Mouse (Mus musculus): ENCODE data around the gene Stx1a. TPM values are rescaled to one million over a fixed set of nuclear protein-coding genes. Genes with fewer than 3 reads are reported as not detected.

Stx1a gene
- polyA plus RNA-seq, 1 experiment: 23.7 TPM

DNA sequence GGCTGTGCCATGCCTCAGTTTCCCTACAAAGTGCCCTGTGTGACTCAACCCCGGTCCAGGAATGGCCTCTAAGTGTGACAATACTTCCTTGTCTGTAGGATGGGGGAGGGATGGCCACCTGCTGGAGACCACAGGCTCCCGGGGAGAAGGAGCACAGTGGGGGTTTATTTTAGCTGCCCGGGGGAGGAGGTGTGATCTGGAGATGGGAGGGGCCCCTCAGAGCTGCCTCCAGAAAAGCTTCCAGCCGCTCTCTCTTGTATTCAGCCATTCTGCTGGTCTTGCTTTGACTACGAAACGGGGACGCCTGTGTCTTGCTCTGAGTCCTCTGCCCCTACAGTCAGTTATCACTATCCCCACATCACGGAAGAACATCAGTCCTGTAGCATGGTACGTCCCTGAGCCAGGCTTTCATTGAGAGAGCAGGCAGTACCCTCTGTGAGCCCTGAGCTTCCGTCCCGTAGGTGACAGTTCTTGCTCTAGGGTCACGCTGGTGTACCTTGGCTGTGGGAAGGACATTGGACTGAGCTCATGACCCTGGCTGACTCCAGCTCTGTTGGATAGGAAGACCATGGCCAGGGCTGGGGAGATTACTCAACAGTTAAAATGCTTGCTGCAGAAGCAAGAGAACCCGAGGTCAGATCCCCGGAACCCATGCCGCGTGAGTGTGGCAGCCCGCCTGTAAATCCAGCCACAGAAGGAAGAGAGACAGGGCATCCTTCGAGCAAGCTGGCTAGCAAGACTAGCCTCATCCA, 12.5 kb downstream of the Stx1a start:
- 78% methylated on average over 18 of the region's 18 CpGs for WGBS
- no peaks in the 10 kb centered on the region for H3K27me3 ChIP-seq (ENCODE audit: control insufficient read depth, insufficient read depth, low read length)

DNA sequence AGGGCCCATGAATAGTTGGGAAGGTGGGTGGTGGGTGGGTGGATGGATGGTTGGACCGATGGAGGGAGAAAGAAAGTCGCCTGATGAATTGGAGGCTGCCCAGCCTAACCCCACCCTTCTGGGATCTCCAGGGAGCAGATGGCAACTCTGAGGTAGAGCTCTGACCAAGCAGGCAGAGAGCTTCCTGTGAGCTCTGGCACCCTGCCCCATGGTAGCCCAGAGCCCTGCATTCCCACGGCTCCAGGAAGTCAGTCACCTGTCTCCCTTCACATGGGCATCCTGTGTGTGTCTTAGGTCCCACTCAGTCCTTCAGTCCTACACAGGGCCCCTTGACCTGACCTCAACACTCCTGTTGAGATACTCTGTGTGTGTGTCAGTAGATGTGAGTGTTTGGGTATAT, 14.7 kb downstream of the Stx1a start:
- Histone ChIP-seq H3K4me3 (ENCODE audit: control insufficient read depth, insufficient read depth, low read length) (no peak overlapping the region), H3K36me3 (ENCODE audit: control insufficient read depth, insufficient read depth, low read length) (no peaks in the 10 kb centered on the region), H3K27me3 (ENCODE audit: control insufficient read depth, insufficient read depth, low read length) (no peaks in the 10 kb centered on the region), H3K4me1 (replicated peaks; ENCODE audit: control insufficient read depth, insufficient read depth, low read length) (no peaks in the 10 kb centered on the region), H3K27ac (ENCODE audit: control insufficient read depth, insufficient read depth, low read length) (no peak overlapping the region)
- DNase-seq: no peak
- WGBS: 43% methylated on average over 3 of the region's 3 CpGs
- no peak for TF ChIP-seq POLR2A (IDR thresholded peaks at IDR 0.05; ENCODE audit: control insufficient read depth, extremely low read depth, insufficient read depth, low read length, poor library complexity)
- TF ChIP-seq CTCF (IDR thresholded peaks at IDR 0.05; ENCODE audit: borderline replicate concordance, control insufficient read depth, extremely low read depth, insufficient read depth, low read length, poor library complexity): no peak

More for the DNA sequence above, 12.5 kb downstream of the Stx1a start:
- no peak for DNase-seq
- Histone ChIP-seq H3K36me3 (ENCODE audit: control insufficient read depth, insufficient read depth, low read length) (no peaks in the 10 kb centered on the region), H3K4me1 (replicated peaks; ENCODE audit: control insufficient read depth, insufficient read depth, low read length) (no peaks in the 10 kb centered on the region), H3K27ac (ENCODE audit: control insufficient read depth, insufficient read depth, low read length) (no peak overlapping the region), H3K4me3 (ENCODE audit: control insufficient read depth, insufficient read depth, low read length) (no peak overlapping the region)
- no peak for TF ChIP-seq CTCF (IDR thresholded peaks at IDR 0.05; ENCODE audit: borderline replicate concordance, control insufficient read depth, extremely low read depth, insufficient read depth, low read length, poor library complexity)
- no peak for TF ChIP-seq POLR2A (IDR thresholded peaks at IDR 0.05; ENCODE audit: control insufficient read depth, extremely low read depth, insufficient read depth, low read length, poor library complexity)

DNA sequence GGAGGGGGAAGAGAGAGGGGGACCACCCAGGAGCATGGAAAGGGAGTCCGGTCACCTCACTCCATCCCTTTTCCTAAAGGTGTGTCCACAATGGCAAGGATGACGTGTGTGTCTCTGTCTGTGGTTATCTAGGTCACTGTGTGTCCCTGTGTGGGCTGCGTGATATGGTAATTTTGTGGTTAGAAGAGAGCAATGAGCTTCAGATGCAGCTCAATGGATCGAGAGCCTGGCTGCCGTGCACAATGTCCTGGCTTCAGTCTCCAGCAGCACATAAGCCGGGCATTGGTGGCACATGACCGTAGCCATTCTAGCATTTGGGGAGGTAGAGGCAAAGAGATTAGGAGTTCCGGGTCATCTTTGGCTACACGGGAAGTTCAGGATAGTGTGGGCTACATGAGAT, 16.3 kb downstream of the Stx1a start:
- Histone ChIP-seq H3K27ac (ENCODE audit: control insufficient read depth, insufficient read depth, low read length) (no peak overlapping the region), H3K4me3 (ENCODE audit: control insufficient read depth, insufficient read depth, low read length) (no peak overlapping the region), H3K4me1 (replicated peaks; ENCODE audit: control insufficient read depth, insufficient read depth, low read length) (no peaks in the 10 kb centered on the region), H3K27me3 (ENCODE audit: control insufficient read depth, insufficient read depth, low read length) (no peaks in the 10 kb centered on the region), H3K36me3 (ENCODE audit: control insufficient read depth, insufficient read depth, low read length) (no peaks in the 10 kb centered on the region)
- no peak for DNase-seq
- TF ChIP-seq CTCF (IDR thresholded peaks at IDR 0.05; ENCODE audit: borderline replicate concordance, control insufficient read depth, extremely low read depth, insufficient read depth, low read length, poor library complexity): no peak
- TF ChIP-seq POLR2A (IDR thresholded peaks at IDR 0.05; ENCODE audit: control insufficient read depth, extremely low read depth, insufficient read depth, low read length, poor library complexity): no peak
- WGBS: 55% methylated on average over 9 of the region's 9 CpGs

- H3K4me3 ChIP-seq (ENCODE audit: control insufficient read depth, insufficient read depth, low read length): no peak overlapping the region
- no peaks in the 10 kb centered on the region for H3K4me1 ChIP-seq (replicated peaks; ENCODE audit: control insufficient read depth, insufficient read depth, low read length)
- DNase-seq: no peak
- WGBS: 23% methylated on average over 6 of the region's 6 CpGs
- no peaks in the 10 kb centered on the region for H3K36me3 ChIP-seq (ENCODE audit: control insufficient read depth, insufficient read depth, low read length)
- no peaks in the 10 kb centered on the region for H3K27me3 ChIP-seq (ENCODE audit: control insufficient read depth, insufficient read depth, low read length)
- no peak overlapping the region for H3K27ac ChIP-seq (ENCODE audit: control insufficient read depth, insufficient read depth, low read length)
- TF ChIP-seq CTCF (IDR thresholded peaks at IDR 0.05; ENCODE audit: borderline replicate concordance, control insufficient read depth, extremely low read depth, insufficient read depth, low read length, poor library complexity) (no peak), POLR2A (IDR thresholded peaks at IDR 0.05; ENCODE audit: control insufficient read depth, extremely low read depth, insufficient read depth, low read length, poor library complexity) (no peak)
Observed at GRCm38 (mm10) chr5:135040059-135040458, 16.8 kb downstream of the Stx1a start.

DNA sequence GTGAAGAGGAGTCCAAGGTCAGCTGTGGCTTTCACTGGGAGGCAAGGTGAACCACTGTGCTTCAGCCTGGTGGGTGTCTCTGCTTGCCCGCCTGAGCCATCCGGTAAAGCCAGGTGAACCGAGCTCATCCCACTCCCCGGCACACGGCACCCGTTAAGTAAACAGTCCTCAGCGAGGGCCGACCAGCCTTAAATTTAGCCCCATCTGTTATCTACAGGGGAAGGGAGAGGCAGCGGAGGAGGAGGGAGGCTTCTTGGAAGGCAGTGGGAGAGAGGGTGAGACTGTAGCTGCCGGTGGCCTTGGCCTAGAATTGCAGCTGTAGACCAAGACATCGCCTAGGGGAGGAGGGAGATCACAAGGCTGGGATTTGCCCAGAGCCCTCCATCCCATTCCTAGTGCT, 17.5 kb downstream of the Stx1a start:
- no peaks in the 10 kb centered on the region for H3K4me1 ChIP-seq (replicated peaks; ENCODE audit: control insufficient read depth, insufficient read depth, low read length)
- no peak overlapping the region for H3K27ac ChIP-seq (ENCODE audit: control insufficient read depth, insufficient read depth, low read length)
- H3K36me3 ChIP-seq (ENCODE audit: control insufficient read depth, insufficient read depth, low read length): no peaks in the 10 kb centered on the region
- H3K4me3 ChIP-seq (ENCODE audit: control insufficient read depth, insufficient read depth, low read length): no peak overlapping the region
- 94% methylated on average over 11 of the region's 11 CpGs for WGBS
- no peaks in the 10 kb centered on the region for H3K27me3 ChIP-seq (ENCODE audit: control insufficient read depth, insufficient read depth, low read length)
- no peak for DNase-seq
- no peak for TF ChIP-seq POLR2A (IDR thresholded peaks at IDR 0.05; ENCODE audit: control insufficient read depth, extremely low read depth, insufficient read depth, low read length, poor library complexity)
- no peak for TF ChIP-seq CTCF (IDR thresholded peaks at IDR 0.05; ENCODE audit: borderline replicate concordance, control insufficient read depth, extremely low read depth, insufficient read depth, low read length, poor library complexity)

DNA sequence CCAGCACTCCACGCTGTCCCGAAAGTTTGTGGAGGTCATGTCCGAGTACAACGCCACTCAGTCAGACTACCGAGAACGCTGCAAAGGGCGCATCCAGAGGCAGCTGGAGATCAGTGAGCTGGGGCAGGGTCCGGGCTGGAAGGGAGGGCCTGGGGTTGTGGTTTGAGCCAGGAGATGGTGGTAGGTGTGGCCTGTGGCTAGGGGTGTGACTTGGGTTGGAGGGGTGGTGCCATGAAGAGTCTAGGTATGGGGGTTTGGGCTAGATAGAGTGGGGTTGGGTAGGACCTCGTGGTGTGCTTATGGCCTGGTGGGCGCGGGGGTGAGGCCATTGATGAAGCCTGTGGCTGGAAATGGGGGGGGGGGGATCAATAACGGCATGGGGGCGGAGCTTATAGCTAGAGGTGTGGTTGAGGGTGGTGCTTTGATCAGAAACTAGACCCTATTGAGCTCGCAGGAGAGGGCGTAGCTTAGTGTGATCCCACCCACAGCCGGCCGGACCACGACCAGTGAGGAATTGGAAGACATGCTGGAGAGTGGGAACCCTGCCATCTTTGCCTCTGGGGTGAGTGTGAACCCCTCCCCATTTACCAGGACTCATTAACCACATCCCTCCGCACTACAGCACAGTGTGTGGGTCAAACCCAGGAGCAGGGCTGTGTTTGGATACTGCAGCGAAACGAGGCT, 19.0 kb downstream of the Stx1a start:
- no peak for DNase-seq
- Histone ChIP-seq H3K36me3 (ENCODE audit: control insufficient read depth, insufficient read depth, low read length) (no peaks in the 10 kb centered on the region), H3K27me3 (ENCODE audit: control insufficient read depth, insufficient read depth, low read length) (no peaks in the 10 kb centered on the region), H3K4me1 (replicated peaks; ENCODE audit: control insufficient read depth, insufficient read depth, low read length) (no peaks in the 10 kb centered on the region), H3K4me3 (ENCODE audit: control insufficient read depth, insufficient read depth, low read length) (no peak overlapping the region), H3K27ac (ENCODE audit: control insufficient read depth, insufficient read depth, low read length) (no peak overlapping the region)
- 91% methylated on average over 21 of the region's 21 CpGs for WGBS
- no peak for TF ChIP-seq POLR2A (IDR thresholded peaks at IDR 0.05; ENCODE audit: control insufficient read depth, extremely low read depth, insufficient read depth, low read length, poor library complexity)
- no peak for TF ChIP-seq CTCF (IDR thresholded peaks at IDR 0.05; ENCODE audit: borderline replicate concordance, control insufficient read depth, extremely low read depth, insufficient read depth, low read length, poor library complexity)
